In the genomic region with DNA sequence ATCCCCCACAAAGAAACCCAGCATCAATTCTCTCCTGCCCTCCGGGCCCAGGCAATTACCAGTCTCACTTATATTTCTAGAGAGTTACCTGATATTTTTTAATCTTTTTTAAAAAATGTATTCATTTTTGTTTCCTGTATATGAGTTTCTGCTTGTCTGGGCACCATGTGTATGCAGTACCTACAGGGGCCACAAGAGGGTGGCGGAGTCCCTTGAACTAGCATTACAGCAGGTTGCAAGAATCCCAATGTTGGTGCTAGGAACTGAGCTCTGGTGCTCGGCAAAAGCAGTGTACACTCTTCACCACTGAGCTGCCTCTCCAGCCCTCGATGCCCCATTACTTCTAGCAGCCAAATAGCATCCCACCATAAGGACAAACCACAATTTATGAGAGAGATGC, we compare ENCODE assay signal across 10 mouse cellular contexts. TPM values are rescaled to one million over a fixed set of nuclear protein-coding genes. Genes with fewer than 3 reads are reported as not detected.
DNase-seq lines count a peak whose midpoint lies in the region; TF ChIP-seq lines count a peak whose summit lies in the region.
"Had no signal": no experiment of that assay in that cellular context is flagged by ENCODE, and none has a peak within 500 bp of the region (broad histone marks: within the 10 kb centered on the region; RNA-seq: fewer than 3 reads in every experiment).

No protein-coding gene starts in this region.

- no peak overlapping the region for H3K4me3 ChIP-seq in E14TG2a.4 (replicated peaks; ENCODE audit: low read length)
- H3K4me3 ChIP-seq: embryonic facial prominence, embryonic 15.5 days had no signal

- peaks cover 66% of the 10 kb centered on the region for H3K36me3 ChIP-seq in E14TG2a.4 (ENCODE audit: insufficient read depth, low read length)
- H3K36me3 ChIP-seq: embryonic facial prominence, embryonic 15.5 days had no signal

- DNase-seq in kidney, adult 18-20 months = peak; percentile 15
- DNase-seq in kidney, adult 11 months = no peak
- DNase-seq in 3T3-L1 (ENCODE audit: low read depth, low spot score) = peak; percentile 40
- peak; percentile 36 for DNase-seq in lung, postnatal 10 days
- no peak for DNase-seq in embryo, embryonic 10.5 days (ENCODE audit: low spot score)
- no peak for DNase-seq in left cerebral cortex, postnatal 4 days
- no peak for DNase-seq in layer of hippocampus, postnatal 14 days (ENCODE audit: low spot score in 2 of 2)
- DNase-seq: cerebellum, adult 8-10 months had no signal

- intact Hi-C loops in left cerebral cortex, postnatal 4 days (cut with DNase I) = no loop called here

- peaks cover 65% of the 10 kb centered on the region for H3K4me1 ChIP-seq in E14TG2a.4 (replicated peaks; ENCODE audit: low read depth, low read length)
- H3K4me1 ChIP-seq: embryonic facial prominence, embryonic 15.5 days had no signal

- no peaks in the 10 kb centered on the region for H3K27me3 ChIP-seq in E14TG2a.4 (ENCODE audit: insufficient read depth, low read length)
- H3K27me3 ChIP-seq: embryonic facial prominence, embryonic 15.5 days had no signal

- TF ChIP-seq CTCF in E14TG2a.4 (conservative IDR thresholded peaks at IDR 0.05; ENCODE audit: low read length) = peak; percentile 90

- peaks cover 8% of the 10 kb centered on the region for H3K9me3 ChIP-seq in E14TG2a.4 (ENCODE audit: low read length)
- H3K9me3 ChIP-seq: embryonic facial prominence, embryonic 15.5 days had no signal

RNA-seq across cellular contexts. Expression of a gene that starts 30.6 kb away (rescaled TPM):
- 10 to 100 TPM; 19.0 to 20.3 TPM for total RNA-seq in left cerebral cortex, postnatal 4 days (2021)
- total RNA-seq in layer of hippocampus, postnatal 14 days (2021) = 10 to 100 TPM; 20.9 to 21.9 TPM

Comparison
In these comparisons a context has a peak if more than half of its experiments do, and no peak if none do; other contexts are left out.
1. DNase-seq: peak in kidney, adult 18-20 months (single experiment), 3T3-L1 (single experiment) and lung, postnatal 10 days (single experiment); none in kidney, adult 11 months (single experiment), embryo, embryonic 10.5 days (single experiment), left cerebral cortex, postnatal 4 days (single experiment) and layer of hippocampus, postnatal 14 days (0 of 2).